Mouse (Mus musculus): ENCODE measurements around the gene Hbs1l.

DNA sequence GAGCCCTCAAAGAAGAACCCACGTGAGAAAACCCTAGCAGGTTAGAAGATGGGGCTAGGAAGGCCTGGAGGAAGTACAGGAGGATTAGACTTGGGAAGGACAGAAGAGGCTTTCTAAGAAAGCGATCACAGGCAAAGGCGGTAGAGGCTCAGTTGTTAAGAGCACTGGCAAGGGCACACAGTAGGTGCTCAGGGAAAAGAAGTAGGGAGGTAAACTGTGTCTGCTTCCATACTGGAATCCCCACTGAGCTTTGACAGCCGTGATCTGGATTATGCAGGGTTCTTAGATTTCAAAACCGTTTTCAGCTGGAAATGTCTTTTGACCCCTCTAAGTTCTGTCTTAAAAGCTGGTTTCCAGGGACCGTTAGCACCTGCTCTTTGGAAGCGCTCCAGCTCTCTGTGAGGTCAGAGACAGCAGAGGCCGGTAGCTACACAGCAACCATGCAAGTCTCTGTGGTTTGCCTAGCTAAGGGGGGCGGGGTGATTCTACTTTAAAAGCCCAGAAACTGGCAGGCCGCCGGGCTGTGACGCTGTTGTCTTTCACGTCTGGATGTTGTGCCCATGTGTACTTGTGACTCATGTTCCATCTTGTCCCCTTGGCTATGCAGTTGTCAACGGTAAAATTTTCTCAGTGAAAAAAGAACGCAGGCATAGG, 43.8 kb upstream of the Hbs1l start:
- TF ChIP-seq CTCF (IDR thresholded peaks at IDR 0.05) (no peak), EP300 (IDR thresholded peaks at IDR 0.05) (no peak)
